Mouse (Mus musculus) lung, embryonic 14.5 days (tissue): ENCODE measurements at regions not wholly inside any gene's neighbourhood (a gene's known extent, or its start where the extent isn't known, plus 50 kb on each side); places are given as distances from the start of the nearest gene placed in this dataset.

Experiments
- ATAC-seq: fragments of 200-750 bp; cut with Nextera tagmentation; 2 replicates; pipeline ENCODE4 v1.8.0; 2017; ENCODE audit warnings: mild to moderate bottlenecking, moderate TSS enrichment, moderate library complexity; ENCODE audit not compliant: insufficient read depth
- DNase-seq: peaks from one replicate; pipeline ENCODE4 v3.0.0-alpha.2; 2015
- H3K27ac ChIP-seq: fragments of 300-500 bp; sonication (generic); 2 replicates; pipeline ENCODE4 v1.5.1; 2014; ENCODE audit warnings: low read depth, mild to moderate bottlenecking, moderate library complexity
- H3K27me3 ChIP-seq: fragments of 300-500 bp; sonication (generic); 2 replicates; pipeline ENCODE4 v1.6.1; 2014; ENCODE audit warnings: low read length, control low read depth; ENCODE audit not compliant: insufficient read depth
- H3K36me3 ChIP-seq: fragments of 300-500 bp; sonication (generic); 2 replicates; pipeline ENCODE4 v1.6.1; 2014; ENCODE audit warnings: control low read depth; ENCODE audit not compliant: insufficient read depth
- H3K4me1 ChIP-seq: fragments of 300-500 bp; sonication (generic); 2 replicates; pipeline ENCODE4 v1.6.1; 2014; ENCODE audit warnings: antibody characterized with exemption, control low read depth; ENCODE audit not compliant: insufficient read depth
- H3K4me2 ChIP-seq: fragments of 300-500 bp; sonication (generic); 2 replicates; pipeline ENCODE4 v1.6.1; 2014; ENCODE audit warnings: mild to moderate bottlenecking
- H3K4me3 ChIP-seq: fragments of 300-500 bp; sonication (generic); 2 replicates; pipeline ENCODE4 v1.5.1; 2014; ENCODE audit warnings: low read depth, low read length
- H3K9ac ChIP-seq: fragments of 300-500 bp; sonication (generic); 2 replicates; pipeline ENCODE4 v1.6.1; 2014
- H3K9me3 ChIP-seq: fragments of 300-500 bp; sonication (generic); 2 replicates; pipeline ENCODE4 v1.6.1; 2016; ENCODE audit warnings: low read depth, low read length, control low read depth
- CTCF ChIP-seq: IDR thresholded peaks from 2 replicates; pipeline ENCODE4 v1.5.1; 2016; ENCODE audit warnings: antibody characterized with exemption, low read depth
- WGBS: fragments of 180-500 bp; shearing (Covaris S2); extraction: QIAGEN DNeasy Blood & Tissue Kit; methylation state at CpG from one replicate; pipeline ENCODE4 v1.1.7; 2014; 5-methylcytosine and 5-hydroxymethylcytosine counted together

GRCm38 (mm10) chr16:75104894-75105293 is 481.0 kb downstream of the Lipi start:
- Histone ChIP-seq H3K4me3 (no peak overlapping the region), H3K27me3 (no peaks in the 10 kb centered on the region), H3K27ac (no peak overlapping the region), H3K4me1 (no peaks in the 10 kb centered on the region), H3K4me2 (no peak overlapping the region), H3K9me3 (no peaks in the 10 kb centered on the region), H3K36me3 (no peaks in the 10 kb centered on the region), H3K9ac (no peak overlapping the region)
- WGBS: 32% methylated on average over 6 of the region's 6 CpGs
- DNase-seq (no peak), ATAC-seq (no peak)
- TF ChIP-seq CTCF: no peak

GRCm38 (mm10) chr16:75093163-75093562 is 492.7 kb downstream of the Lipi start:
- no peak overlapping the region for H3K9ac ChIP-seq
- peak overlapping the region; percentile 21; the same call in 1 of the 2 replicates for H3K4me3 ChIP-seq
- 15% methylated on average over 6 of the region's 6 CpGs for WGBS
- ATAC-seq (peak; percentile 49; the same call in 1 of the 2 replicates), DNase-seq (peak; percentile 15)
- H3K27ac ChIP-seq: no peak overlapping the region
- no peaks in the 10 kb centered on the region for H3K27me3 ChIP-seq
- TF ChIP-seq CTCF: no peak
- H3K4me1 ChIP-seq: no peaks in the 10 kb centered on the region
- H3K4me2 ChIP-seq: peak overlapping the region; percentile 47
- H3K9me3 ChIP-seq: no peaks in the 10 kb centered on the region
- H3K36me3 ChIP-seq: no peaks in the 10 kb centered on the region

- 11% methylated on average over 12 of the region's 12 CpGs for WGBS
- H3K4me3 ChIP-seq: peak overlapping the region; percentile 21; the same call in 1 of the 2 replicates
- H3K9me3 ChIP-seq: no peaks in the 10 kb centered on the region
- no peaks in the 10 kb centered on the region for H3K27me3 ChIP-seq
- DNase-seq: peak; percentile 20
- TF ChIP-seq CTCF: no peak
- H3K9ac ChIP-seq: no peak overlapping the region
- no peak for ATAC-seq
- H3K27ac ChIP-seq: no peak overlapping the region
- H3K36me3 ChIP-seq: no peaks in the 10 kb centered on the region
- H3K4me2 ChIP-seq: peak overlapping the region; percentile 47
- no peaks in the 10 kb centered on the region for H3K4me1 ChIP-seq
Measured at GRCm38 (mm10) chr16:75092471-75093130, 493.3 kb downstream of the Lipi start.

- no peak overlapping the region for H3K4me3 ChIP-seq
- no peaks in the 10 kb centered on the region for H3K27me3 ChIP-seq
- H3K9me3 ChIP-seq: no peaks in the 10 kb centered on the region
- TF ChIP-seq CTCF: no peak
- no peaks in the 10 kb centered on the region for H3K4me1 ChIP-seq
- H3K4me2 ChIP-seq: peak overlapping the region; percentile 47; the same call in 1 of the 2 replicates
- no peak overlapping the region for H3K9ac ChIP-seq
- WGBS: 31% methylated on average over 2 of the region's 2 CpGs
- no peaks in the 10 kb centered on the region for H3K36me3 ChIP-seq
- no peak for DNase-seq
- H3K27ac ChIP-seq: no peak overlapping the region
- ATAC-seq: no peak
Measured at GRCm38 (mm10) chr16:75091931-75092330, 493.9 kb downstream of the Lipi start.

DNA sequence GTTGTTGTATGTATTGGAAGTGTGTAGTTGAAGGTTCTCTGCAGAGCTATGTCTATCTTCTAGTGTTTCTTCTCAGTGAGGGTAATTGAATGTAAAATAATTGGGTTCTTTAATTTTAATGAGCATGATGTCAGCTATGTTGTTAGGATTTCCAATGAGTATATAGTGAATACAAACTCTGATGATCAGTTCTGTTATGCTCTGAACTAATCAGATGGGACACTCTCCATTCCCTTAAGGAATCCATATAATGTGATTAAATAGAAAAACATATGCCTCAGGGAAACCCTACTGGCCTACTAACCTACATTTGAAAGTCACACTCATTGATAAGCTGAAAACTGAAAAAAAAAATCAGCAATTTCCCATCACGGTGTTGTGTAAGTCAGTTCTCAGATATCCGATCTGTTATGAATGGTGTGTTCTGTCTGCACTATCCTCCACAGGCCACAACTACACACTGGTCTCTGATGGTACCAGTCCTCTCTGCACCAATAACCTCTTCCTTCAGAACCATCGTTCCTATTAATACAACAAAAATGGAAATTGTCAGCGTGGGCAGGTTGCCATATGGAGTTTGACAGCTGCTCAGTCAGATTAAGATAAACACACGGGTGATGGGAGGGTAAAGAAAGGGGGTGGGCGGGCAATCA is 496.4 kb downstream of the Lipi start:
- Histone ChIP-seq H3K4me1 (no peaks in the 10 kb centered on the region), H3K9me3 (no peaks in the 10 kb centered on the region), H3K9ac (no peak overlapping the region), H3K4me3 (no peak overlapping the region), H3K4me2 (no peak overlapping the region), H3K27me3 (no peaks in the 10 kb centered on the region), H3K27ac (no peak overlapping the region), H3K36me3 (no peaks in the 10 kb centered on the region)
- 45% methylated on average over 6 of the region's 6 CpGs for WGBS
- DNase-seq: no peak
- TF ChIP-seq CTCF: no peak
- ATAC-seq: no peak

GRCm38 (mm10) chr16:75088701-75089100 is 497.2 kb downstream of the Lipi start:
- Histone ChIP-seq H3K9me3 (no peaks in the 10 kb centered on the region), H3K4me2 (no peak overlapping the region), H3K4me3 (no peak overlapping the region), H3K27ac (no peak overlapping the region), H3K36me3 (no peaks in the 10 kb centered on the region), H3K9ac (no peak overlapping the region), H3K27me3 (no peaks in the 10 kb centered on the region), H3K4me1 (no peaks in the 10 kb centered on the region)
- ATAC-seq: no peak
- no peak for DNase-seq
- WGBS: 76% methylated on average over 5 of the region's 5 CpGs
- TF ChIP-seq CTCF: no peak

DNA sequence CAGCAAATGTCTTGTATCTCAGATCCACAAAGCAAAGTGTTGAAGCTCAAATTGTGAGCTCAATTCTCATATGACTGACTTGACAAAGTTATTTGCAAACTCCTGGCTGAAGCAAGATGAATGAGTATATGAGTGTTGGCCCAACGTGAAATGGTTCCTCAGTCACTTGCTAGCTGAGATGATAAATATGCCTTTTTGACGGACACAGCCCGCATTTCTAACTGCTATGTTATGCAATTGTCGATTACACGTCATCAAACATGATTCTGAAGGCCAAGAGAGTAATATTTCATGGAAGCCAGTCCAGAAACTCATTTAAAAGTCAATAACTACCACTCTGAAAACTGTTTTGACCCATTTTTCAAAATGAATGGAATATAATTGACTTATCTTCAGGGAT is 520.6 kb downstream of the Lipi start:
- Histone ChIP-seq H3K27ac (no peak overlapping the region), H3K9ac (no peak overlapping the region), H3K9me3 (no peaks in the 10 kb centered on the region), H3K27me3 (no peaks in the 10 kb centered on the region), H3K4me1 (no peaks in the 10 kb centered on the region), H3K4me2 (no peak overlapping the region), H3K4me3 (no peak overlapping the region), H3K36me3 (no peaks in the 10 kb centered on the region)
- DNase-seq (no peak), ATAC-seq (no peak)
- TF ChIP-seq CTCF: no peak
- 52% methylated on average over 5 of the region's 5 CpGs for WGBS
